Mouse (Mus musculus) MEL (cell line): Measurements from ENCODE around the gene Aoc1.

Experiments used
- CTCF ChIP-seq, 3 experiments: IDR thresholded peaks in 2 of 3; conservative IDR thresholded peaks in 1 of 3; 2 replicates each; pipeline ENCODE4 v1.5.1; 2011 to 2012; ENCODE audit warnings: low read length in 3 of 3, low read depth in 2 of 3, mild to moderate bottlenecking in 2 of 3, improper control_type of control experiment in 1 of 3, inconsistent platforms in 1 of 3, mixed read lengths in 1 of 3, moderate library complexity in 1 of 3; ENCODE audit not compliant: control insufficient read depth in 1 of 3, insufficient read depth in 1 of 3, poor library complexity in 1 of 3, severe bottlenecking in 1 of 3
- ELF1 ChIP-seq: IDR thresholded peaks from 2 replicates; pipeline ENCODE4 v1.6.1; 2014; ENCODE audit warnings: low read depth, mild to moderate bottlenecking, inconsistent platforms, low read length, improper control_type of control experiment, moderate library complexity
- GATA1 ChIP-seq: IDR thresholded peaks from 2 replicates; pipeline ENCODE4 v1.6.1; 2011; ENCODE audit warnings: low read depth, low read length, improper control_type of control experiment
- HCFC1 ChIP-seq: IDR thresholded peaks from 2 replicates; pipeline ENCODE4 v1.6.1; 2012; ENCODE audit warnings: low read depth, mild to moderate bottlenecking, inconsistent platforms, low read length, improper control_type of control experiment, moderate library complexity
- MXI1 ChIP-seq: IDR thresholded peaks from 2 replicates; pipeline ENCODE4 v1.6.1; 2011; ENCODE audit warnings: mild to moderate bottlenecking, low read depth, low read length, improper control_type of control experiment
- POLR2A ChIP-seq, 2 experiments: IDR thresholded peaks; 2 replicates each; pipeline ENCODE4 v1.6.1; 2011 to 2012; ENCODE audit warnings: low read length in 2 of 2, mild to moderate bottlenecking in 2 of 2, control low read depth in 1 of 2, improper control_type of control experiment in 1 of 2, low read depth in 1 of 2, moderate library complexity in 1 of 2; ENCODE audit not compliant: control insufficient read depth in 1 of 2, insufficient read depth in 1 of 2, poor library complexity in 1 of 2
- POLR2AphosphoS5 ChIP-seq: IDR thresholded peaks from 2 replicates; pipeline ENCODE4 v1.6.1; 2012; ENCODE audit warnings: low read depth, borderline replicate concordance, mild to moderate bottlenecking, inconsistent platforms, low read length, moderate library complexity, mixed read lengths
- SIN3A ChIP-seq: IDR thresholded peaks from 2 replicates; pipeline ENCODE4 v1.6.1; 2012; ENCODE audit warnings: low read length, improper control_type of control experiment, inconsistent platforms
- SMC3 ChIP-seq: IDR thresholded peaks from 2 replicates; pipeline ENCODE4 v1.6.1; 2011; ENCODE audit warnings: low read depth, low read length, improper control_type of control experiment
- ZMIZ1 ChIP-seq: IDR thresholded peaks from 2 replicates; pipeline ENCODE4 v1.6.1; 2012; ENCODE audit warnings: low read depth, mild to moderate bottlenecking, inconsistent platforms, low read length, improper control_type of control experiment, moderate library complexity
- ZNF384 ChIP-seq: IDR thresholded peaks from 2 replicates; pipeline ENCODE4 v1.6.1; 2012; ENCODE audit warnings: low read depth, mild to moderate bottlenecking, inconsistent platforms, low read length, improper control_type of control experiment

- TF ChIP-seq POLR2A (IDR thresholded peaks at IDR 0.05; ENCODE audit: control insufficient read depth in 1 of 2, insufficient read depth in 1 of 2, low read depth in 1 of 2, low read length in 2 of 2, poor library complexity in 1 of 2) (no peak), SIN3A (no peak), SMC3 (no peak), ELF1 (no peak), CTCF (IDR thresholded peaks at IDR 0.05 in 2 of 3, conservative IDR thresholded peaks at IDR 0.05 in 1 of 3; ENCODE audit: control insufficient read depth in 1 of 3, insufficient read depth in 1 of 3, low read depth in 2 of 3, low read length in 3 of 3, poor library complexity in 1 of 3, severe bottlenecking in 1 of 3) (no peak), ZNF384 (no peak), GATA1 (no peak), ZMIZ1 (no peak), POLR2AphosphoS5 (no peak), HCFC1 (no peak), MXI1 (no peak)
Measured at GRCm38 (mm10) chr6:48894938-48895818, 22.5 kb downstream of the Aoc1 start.
